Mouse (Mus musculus) liver, embryonic 15.5 days (tissue): ENCODE measurements around the gene Reps2. TPM values are rescaled to one million over a fixed set of nuclear protein-coding genes. Genes with fewer than 3 reads are reported as not detected.

Source experiments
- ATAC-seq: fragments of 200-750 bp; cut with Nextera tagmentation; 2 replicates; pipeline ENCODE4 v1.8.0; 2017; ENCODE audit warnings: moderate number of reproducible peaks, mild to moderate bottlenecking, moderate library complexity; ENCODE audit not compliant: insufficient read depth
- H3K27ac ChIP-seq: fragments of 300-500 bp; sonication (generic); replicated peaks from 2 replicates; pipeline ENCODE4 v1.5.1; 2015; ENCODE audit warnings: mild to moderate bottlenecking, inconsistent platforms
- H3K27me3 ChIP-seq: fragments of 300-500 bp; sonication (generic); 2 replicates; pipeline ENCODE4 v1.6.1; 2015; ENCODE audit warnings: mild to moderate bottlenecking, inconsistent platforms
- H3K36me3 ChIP-seq: fragments of 300-500 bp; sonication (generic); replicated peaks from 2 replicates; pipeline ENCODE4 v1.6.1; 2015; ENCODE audit warnings: moderate library complexity, mild to moderate bottlenecking, inconsistent platforms
- H3K4me1 ChIP-seq: fragments of 300-500 bp; sonication (generic); replicated peaks from 2 replicates; pipeline ENCODE4 v1.6.1; 2015; ENCODE audit warnings: inconsistent platforms
- H3K4me2 ChIP-seq: fragments of 300-500 bp; sonication (generic); 2 replicates; pipeline ENCODE4 v1.6.1; 2015; ENCODE audit warnings: moderate library complexity, mild to moderate bottlenecking, inconsistent platforms
- H3K4me3 ChIP-seq: fragments of 300-500 bp; sonication (generic); replicated peaks from 2 replicates; pipeline ENCODE4 v1.5.1; 2015; ENCODE audit warnings: mild to moderate bottlenecking, inconsistent platforms
- H3K9ac ChIP-seq: fragments of 300-500 bp; sonication (generic); 2 replicates; pipeline ENCODE4 v1.6.1; 2015; ENCODE audit warnings: moderate library complexity, mild to moderate bottlenecking, inconsistent platforms
- H3K9me3 ChIP-seq: fragments of 300-500 bp; sonication (generic); replicated peaks from 2 replicates; pipeline ENCODE4 v1.6.1; 2016; ENCODE audit warnings: inconsistent platforms
- WGBS: fragments of 180-500 bp; shearing (Covaris S2); methylation state at CpG from one replicate; pipeline ENCODE4 v1.1.7; 2015; ENCODE audit warnings: mixed read lengths; ENCODE audit not compliant: insufficient replicate concordance; 5-methylcytosine and 5-hydroxymethylcytosine counted together
- polyA plus RNA-seq: library from polyadenylated mRNA; unstranded; fragments of >200 nt; fragmentation: Nextera tagmentation; extraction: Ambion mirVana; gene quantifications from 2 replicates; pipeline ENCODE4 v1.2.1, GENCODE M21; 2015

The Reps2 gene
- polyA plus RNA-seq, 1 experiment from 2014 or later: 0.70 TPM

DNA sequence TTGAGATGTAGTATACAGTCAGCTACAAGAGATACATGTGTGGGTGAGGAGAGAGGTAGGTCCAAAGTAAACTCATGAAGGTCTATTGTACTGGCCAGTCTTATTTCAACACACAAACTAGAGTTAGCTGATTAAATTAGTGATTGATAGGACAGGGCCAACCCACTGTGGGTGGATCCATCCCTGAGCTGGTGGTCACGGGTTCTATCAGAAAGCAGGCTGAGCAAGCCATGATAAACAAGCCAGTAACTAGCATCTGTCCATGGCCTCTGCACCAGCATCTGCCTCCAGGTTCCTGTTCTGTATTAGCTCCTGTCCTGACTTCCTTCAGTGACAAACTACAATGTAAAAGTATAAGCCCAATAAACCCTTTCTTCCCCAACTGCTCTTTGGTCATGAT lies 200.1 kb downstream of the Reps2 start:
- no peak overlapping the region for H3K9ac ChIP-seq
- no peak overlapping the region for H3K4me2 ChIP-seq
- H3K36me3 ChIP-seq: no peaks in the 10 kb centered on the region
- no peak overlapping the region for H3K4me3 ChIP-seq
- peaks cover 11% of the 10 kb centered on the region; the same call in 1 of the 2 replicates for H3K4me1 ChIP-seq
- no peak overlapping the region for H3K27ac ChIP-seq
- H3K9me3 ChIP-seq: no peaks in the 10 kb centered on the region
- H3K27me3 ChIP-seq: no peaks in the 10 kb centered on the region
- ATAC-seq: peak; percentile 71
- 16% methylated on average over 1 of the region's 1 CpGs for WGBS

DNA sequence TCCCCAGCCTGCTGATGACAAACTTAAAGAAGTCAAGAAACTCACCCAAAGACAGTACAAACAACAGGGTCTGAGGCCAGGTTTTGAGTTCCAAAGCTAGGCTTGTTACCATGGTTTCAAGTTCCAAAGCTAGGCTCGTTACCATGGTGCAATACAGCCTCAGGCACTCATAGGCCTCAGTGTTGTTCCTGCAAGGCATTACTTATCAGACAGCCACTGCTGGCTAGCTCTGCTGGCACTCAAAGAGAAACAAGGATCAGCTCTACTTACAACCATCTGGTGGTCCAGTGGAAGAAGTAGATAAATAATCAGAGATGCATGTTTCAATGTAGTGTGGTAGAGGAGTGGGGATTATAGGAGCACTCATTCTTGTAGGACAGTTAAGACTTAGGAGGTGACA lies 200.5 kb downstream of the Reps2 start:
- no peaks in the 10 kb centered on the region for H3K36me3 ChIP-seq
- peaks cover 11% of the 10 kb centered on the region; the same call in 1 of the 2 replicates for H3K4me1 ChIP-seq
- no peaks in the 10 kb centered on the region for H3K27me3 ChIP-seq
- H3K27ac ChIP-seq: no peak overlapping the region
- 27% methylated on average over 1 of the region's 1 CpGs for WGBS
- H3K9ac ChIP-seq: no peak overlapping the region
- no peak overlapping the region for H3K4me2 ChIP-seq
- H3K4me3 ChIP-seq: no peak overlapping the region
- peak; percentile 65 for ATAC-seq
- no peaks in the 10 kb centered on the region for H3K9me3 ChIP-seq

DNA sequence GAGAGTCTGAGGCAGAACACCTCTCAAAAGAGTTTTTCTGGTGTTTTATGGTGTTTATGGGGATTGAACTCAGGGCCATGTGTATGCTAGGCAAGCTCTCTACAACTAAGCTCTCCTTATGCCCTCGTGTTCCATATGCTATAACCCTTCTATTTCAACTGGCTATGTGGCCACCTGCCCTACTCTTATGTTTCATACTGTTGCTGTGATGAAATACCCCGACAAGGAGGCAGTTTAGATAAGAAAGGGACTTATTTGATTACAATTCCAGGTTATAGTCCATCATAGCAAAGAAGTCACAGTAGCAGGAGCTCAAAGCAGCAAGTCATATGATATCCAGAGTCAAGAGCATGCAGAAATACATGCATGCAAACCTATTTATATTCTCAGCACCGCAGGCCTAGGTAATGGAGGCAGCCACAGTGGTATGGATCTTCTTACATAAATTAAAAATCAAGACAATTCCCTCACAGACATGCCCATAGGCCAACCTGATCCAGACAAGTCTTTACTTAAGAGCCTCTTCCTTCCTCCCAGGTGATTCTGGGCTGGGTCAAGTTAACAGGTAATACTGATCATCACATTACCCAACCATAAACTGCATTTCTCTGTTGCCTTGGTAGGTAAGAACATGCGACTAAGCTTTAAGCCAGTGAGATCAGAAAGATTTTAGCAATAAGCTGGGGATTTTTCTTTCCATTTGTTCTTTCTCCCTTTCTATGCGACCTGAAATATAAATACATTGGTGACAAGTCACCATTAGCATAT lies 210.5 kb downstream of the Reps2 start:
- H3K36me3 ChIP-seq: no peaks in the 10 kb centered on the region
- no peaks in the 10 kb centered on the region for H3K4me1 ChIP-seq
- H3K4me3 ChIP-seq: no peak overlapping the region
- no peak overlapping the region for H3K9ac ChIP-seq
- no peaks in the 10 kb centered on the region for H3K9me3 ChIP-seq
- H3K27me3 ChIP-seq: no peaks in the 10 kb centered on the region; the same call in 1 of the 2 replicates
- H3K27ac ChIP-seq: no peak overlapping the region
- no peak overlapping the region for H3K4me2 ChIP-seq
- ATAC-seq: no peak
- 55% methylated on average over 5 of the region's 5 CpGs for WGBS

DNA sequence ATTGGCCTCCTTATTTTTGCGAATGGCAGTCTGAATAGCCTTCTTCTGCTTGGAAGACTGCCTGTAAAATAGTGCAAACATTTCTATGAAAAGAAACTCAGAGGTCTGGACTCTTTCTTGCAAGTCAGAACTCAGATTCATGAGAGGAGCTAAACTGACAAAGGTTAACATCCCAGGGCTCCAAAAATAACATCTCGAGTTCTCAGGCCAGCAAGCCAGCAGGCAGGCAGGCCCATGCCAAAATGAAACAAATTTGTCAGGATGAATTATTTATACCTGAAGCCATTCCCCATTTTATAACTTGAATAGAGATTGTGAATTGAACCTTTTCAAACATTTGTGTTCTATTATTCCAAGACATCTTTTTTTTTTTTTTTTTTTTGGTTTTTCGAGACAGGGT lies 215.8 kb downstream of the Reps2 start:
- Histone ChIP-seq H3K36me3 (no peaks in the 10 kb centered on the region), H3K4me1 (no peaks in the 10 kb centered on the region), H3K9me3 (no peaks in the 10 kb centered on the region), H3K4me3 (no peak overlapping the region), H3K27me3 (no peaks in the 10 kb centered on the region; the same call in 1 of the 2 replicates), H3K27ac (no peak overlapping the region), H3K9ac (no peak overlapping the region), H3K4me2 (no peak overlapping the region)
- WGBS: 52% methylated on average over 2 of the region's 3 CpGs
- ATAC-seq: no peak

DNA sequence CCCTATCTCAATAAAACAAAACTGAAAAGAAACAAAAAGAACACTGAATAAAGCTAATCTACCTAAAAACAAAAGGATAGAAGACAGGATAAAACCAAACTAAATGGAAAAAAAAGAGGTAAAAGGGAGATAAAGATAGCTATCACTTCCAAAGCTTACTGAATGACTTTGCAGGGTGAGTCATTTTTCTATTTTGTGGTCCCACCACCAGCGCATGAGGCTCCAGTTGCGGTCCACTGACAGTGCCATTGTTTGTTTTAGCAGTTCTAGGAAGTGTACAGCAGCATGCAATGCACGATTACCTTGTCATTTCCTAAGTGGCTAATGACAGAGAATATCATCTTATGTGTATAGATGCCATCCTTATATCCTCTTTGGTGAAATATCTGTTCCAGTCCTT lies 224.0 kb downstream of the Reps2 start:
- Histone ChIP-seq H3K27ac (no peak overlapping the region), H3K9ac (no peak overlapping the region), H3K9me3 (no peaks in the 10 kb centered on the region), H3K4me3 (no peak overlapping the region), H3K4me1 (no peaks in the 10 kb centered on the region), H3K4me2 (no peak overlapping the region), H3K36me3 (no peaks in the 10 kb centered on the region), H3K27me3 (no peaks in the 10 kb centered on the region; the same call in 1 of the 2 replicates)
- ATAC-seq: no peak
- WGBS: 48% methylated on average over 3 of the region's 3 CpGs

DNA sequence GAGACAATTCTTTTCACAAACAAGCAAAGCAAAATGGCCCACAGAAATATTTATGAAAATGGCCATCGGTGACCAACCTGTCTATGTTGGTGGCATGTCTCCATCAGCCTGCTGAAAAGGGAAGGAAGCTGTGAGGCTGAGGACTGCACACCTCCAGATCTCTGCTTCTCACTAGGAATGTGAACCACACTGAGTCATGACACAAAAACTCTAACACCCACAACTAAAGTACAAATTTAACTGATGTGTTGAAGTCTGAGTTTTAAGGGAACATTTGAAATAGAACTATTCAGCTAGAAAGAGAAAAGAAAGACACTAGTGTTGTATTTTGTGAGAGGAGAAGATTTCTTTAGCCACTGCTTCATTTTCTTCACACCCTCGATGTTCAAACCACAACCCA lies 230.3 kb downstream of the Reps2 start:
- no peak overlapping the region for H3K4me2 ChIP-seq
- H3K4me3 ChIP-seq: no peak overlapping the region
- no peaks in the 10 kb centered on the region for H3K36me3 ChIP-seq
- H3K27ac ChIP-seq: no peak overlapping the region
- WGBS: 56% methylated on average over 2 of the region's 2 CpGs
- ATAC-seq: no peak
- H3K9me3 ChIP-seq: no peaks in the 10 kb centered on the region
- no peaks in the 10 kb centered on the region for H3K4me1 ChIP-seq
- H3K27me3 ChIP-seq: no peaks in the 10 kb centered on the region; the same call in 1 of the 2 replicates
- H3K9ac ChIP-seq: no peak overlapping the region

DNA sequence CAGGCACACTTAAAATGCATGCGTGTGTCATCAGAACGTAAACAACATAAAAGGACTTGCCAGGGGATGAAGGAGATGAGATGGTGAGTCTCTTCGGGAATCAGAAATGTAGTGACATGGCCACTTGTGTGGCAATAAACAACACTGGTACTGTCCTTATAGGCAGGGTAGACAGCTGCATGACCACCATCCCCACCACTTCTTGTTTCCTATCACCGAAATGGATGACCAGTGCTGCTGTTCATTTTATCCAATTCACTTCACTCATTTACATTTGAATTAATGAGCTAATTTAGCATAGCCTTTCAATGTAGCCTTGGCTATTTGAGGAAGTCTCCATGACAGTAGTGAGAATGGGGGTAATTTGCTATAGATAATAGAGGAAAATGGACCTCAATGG lies 236.2 kb downstream of the Reps2 start:
- no peaks in the 10 kb centered on the region for H3K4me1 ChIP-seq
- no peak for ATAC-seq
- peaks cover 6% of the 10 kb centered on the region; the same call in 1 of the 2 replicates for H3K27me3 ChIP-seq
- no peak overlapping the region for H3K4me3 ChIP-seq
- no peaks in the 10 kb centered on the region for H3K9me3 ChIP-seq
- no peak overlapping the region for H3K9ac ChIP-seq
- no peak overlapping the region for H3K27ac ChIP-seq
- no peaks in the 10 kb centered on the region for H3K36me3 ChIP-seq
- H3K4me2 ChIP-seq: no peak overlapping the region
- WGBS: 77% methylated on average over 4 of the region's 4 CpGs

DNA sequence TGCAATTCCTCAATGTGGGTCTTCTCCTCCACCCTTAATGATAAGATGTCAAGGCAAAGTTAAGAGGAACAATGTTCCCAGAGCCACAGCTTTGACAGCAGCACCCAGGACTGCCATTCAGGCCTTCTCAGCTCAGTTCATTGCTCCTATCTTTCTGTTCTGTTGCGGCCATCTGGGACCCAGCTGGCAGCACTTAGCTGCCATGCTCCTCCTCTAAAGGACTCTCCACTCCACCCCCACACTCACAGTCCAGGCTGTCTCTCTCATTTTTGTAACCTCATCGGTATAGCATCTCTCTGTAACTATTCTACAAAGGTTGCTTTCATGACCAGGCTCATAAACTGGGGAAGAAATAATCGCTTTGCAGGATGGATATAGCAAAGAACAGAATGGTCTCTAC lies 241.0 kb downstream of the Reps2 start:
- Histone ChIP-seq H3K4me1 (no peaks in the 10 kb centered on the region), H3K27ac (no peak overlapping the region), H3K36me3 (no peaks in the 10 kb centered on the region), H3K4me2 (no peak overlapping the region), H3K27me3 (peaks cover 11% of the 10 kb centered on the region; the same call in 1 of the 2 replicates), H3K9ac (no peak overlapping the region), H3K9me3 (no peaks in the 10 kb centered on the region), H3K4me3 (no peak overlapping the region)
- no peak for ATAC-seq
- WGBS: 62% methylated on average over 3 of the region's 3 CpGs

DNA sequence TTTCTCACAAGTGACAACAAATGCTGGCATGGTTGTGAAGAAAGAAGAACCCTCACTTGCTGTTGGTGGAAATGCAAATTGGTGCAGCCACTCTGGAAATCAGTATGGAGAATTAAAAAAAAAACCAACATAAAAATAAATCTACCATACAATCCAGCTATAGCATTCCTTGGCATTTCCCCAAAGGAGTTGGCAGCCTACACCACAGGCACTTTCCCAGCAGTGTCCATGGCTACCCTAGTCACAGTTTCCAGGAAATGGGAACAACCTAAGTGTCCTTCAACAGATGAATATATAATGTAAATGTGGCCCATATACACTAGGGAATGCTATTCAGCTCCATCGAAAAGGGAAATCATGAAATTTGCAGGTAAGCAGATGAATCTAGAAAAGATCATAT lies 262.7 kb downstream of the Reps2 start:
- 60% methylated on average over 1 of the region's 1 CpGs for WGBS
- Histone ChIP-seq H3K4me2 (no peak overlapping the region), H3K27ac (no peak overlapping the region), H3K4me3 (no peak overlapping the region), H3K27me3 (no peaks in the 10 kb centered on the region), H3K9me3 (no peaks in the 10 kb centered on the region), H3K9ac (no peak overlapping the region), H3K36me3 (no peaks in the 10 kb centered on the region), H3K4me1 (no peaks in the 10 kb centered on the region)
- no peak for ATAC-seq

DNA sequence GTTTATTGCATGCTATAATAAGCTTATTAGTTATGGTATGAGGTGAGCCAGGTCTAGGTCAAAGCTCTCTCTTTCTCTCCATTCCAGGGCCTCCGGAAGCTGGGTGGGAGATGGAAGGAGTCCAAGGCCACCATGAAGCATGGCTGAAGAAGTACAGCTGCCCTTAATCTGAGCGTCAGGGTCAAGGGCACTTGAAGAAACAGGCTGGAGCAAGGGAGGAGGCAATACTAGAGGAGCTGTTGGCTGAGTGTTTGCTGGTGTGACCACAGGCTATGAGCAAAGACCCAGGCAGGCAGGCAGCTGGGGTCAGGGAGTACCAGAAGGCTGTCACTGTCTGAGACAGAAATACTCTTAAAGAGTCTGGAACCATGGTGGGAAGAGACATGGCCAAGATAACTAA lies 280.2 kb downstream of the Reps2 start:
- Histone ChIP-seq H3K27ac (no peak overlapping the region), H3K9ac (no peak overlapping the region), H3K4me3 (no peak overlapping the region), H3K27me3 (peaks cover 13% of the 10 kb centered on the region), H3K9me3 (no peaks in the 10 kb centered on the region), H3K36me3 (no peaks in the 10 kb centered on the region), H3K4me1 (no peaks in the 10 kb centered on the region), H3K4me2 (no peak overlapping the region)
- WGBS: 54% methylated on average over 2 of the region's 2 CpGs
- no peak for ATAC-seq
